Mouse (Mus musculus): ENCODE results near the gene Gnai3. TPM values are rescaled to one million over a fixed set of nuclear protein-coding genes. Genes with fewer than 3 reads are reported as not detected.
A peak's percentile ranks its signal among the peaks of the same experiment; 100 is the strongest.

Gene Gnai3
- polyA plus RNA-seq, 1 experiment from 2014 or later, result 172 TPM

- ATAC-seq (ENCODE audit: insufficient read depth) (no peak), DNase-seq (no peak)
- H3K9ac ChIP-seq, result no peak overlapping the region
- H3K36me3 ChIP-seq (ENCODE audit: insufficient read depth), result peaks cover 10% of the 10 kb centered on the region; the same call in 1 of the 2 replicates
- H3K4me2 ChIP-seq, result no peak overlapping the region
- no peaks in the 10 kb centered on the region for H3K9me3 ChIP-seq (ENCODE audit: low read depth, low read length)
- 68% methylated on average over 1 of the region's 1 CpGs for WGBS
- no peak overlapping the region for H3K27ac ChIP-seq (ENCODE audit: low read depth)
- H3K27me3 ChIP-seq (ENCODE audit: insufficient read depth, low read length), result no peaks in the 10 kb centered on the region
- no peak overlapping the region for H3K4me3 ChIP-seq (ENCODE audit: low read depth, low read length)
- no peak for TF ChIP-seq CTCF (IDR thresholded peaks at IDR 0.05; ENCODE audit: low read depth)
- no peaks in the 10 kb centered on the region for H3K4me1 ChIP-seq (ENCODE audit: insufficient read depth)
Observed at GRCm38 (mm10) chr3:108139113-108139512, 6.8 kb downstream of the Gnai3 start.

- no peak for TF ChIP-seq CTCF (IDR thresholded peaks at IDR 0.05; ENCODE audit: low read depth)
- no peak overlapping the region for H3K27ac ChIP-seq (ENCODE audit: low read depth)
- 76% methylated on average over 11 of the region's 11 CpGs for WGBS
- no peaks in the 10 kb centered on the region for H3K36me3 ChIP-seq (ENCODE audit: insufficient read depth)
- H3K4me3 ChIP-seq (ENCODE audit: low read depth, low read length), result no peak overlapping the region
- DNase-seq, result peak; percentile 23
- no peaks in the 10 kb centered on the region for H3K4me1 ChIP-seq (ENCODE audit: insufficient read depth)
- ATAC-seq (ENCODE audit: insufficient read depth), result no peak
- no peaks in the 10 kb centered on the region for H3K9me3 ChIP-seq (ENCODE audit: low read depth, low read length)
- H3K9ac ChIP-seq, result no peak overlapping the region
- H3K27me3 ChIP-seq (ENCODE audit: insufficient read depth, low read length), result no peaks in the 10 kb centered on the region
- no peak overlapping the region for H3K4me2 ChIP-seq
Observed at GRCm38 (mm10) chr3:108134701-108135100, 11.2 kb downstream of the Gnai3 start.

- Histone ChIP-seq H3K9me3 (ENCODE audit: low read depth, low read length) (no peaks in the 10 kb centered on the region), H3K9ac (no peak overlapping the region), H3K27me3 (ENCODE audit: insufficient read depth, low read length) (no peaks in the 10 kb centered on the region), H3K36me3 (ENCODE audit: insufficient read depth) (no peaks in the 10 kb centered on the region), H3K4me1 (ENCODE audit: insufficient read depth) (no peaks in the 10 kb centered on the region), H3K4me3 (ENCODE audit: low read depth, low read length) (no peak overlapping the region), H3K4me2 (no peak overlapping the region), H3K27ac (ENCODE audit: low read depth) (no peak overlapping the region)
- 58% methylated on average over 1 of the region's 1 CpGs for WGBS
- no peak for TF ChIP-seq CTCF (IDR thresholded peaks at IDR 0.05; ENCODE audit: low read depth)
- ATAC-seq (ENCODE audit: insufficient read depth) (no peak; the same call in 1 of the 2 replicates), DNase-seq (peak; percentile 3)
Observed at GRCm38 (mm10) chr3:108132484-108132883, 13.5 kb downstream of the Gnai3 start.

- no peak for ATAC-seq (ENCODE audit: insufficient read depth)
- Histone ChIP-seq H3K27ac (ENCODE audit: low read depth) (no peak overlapping the region), H3K9ac (no peak overlapping the region), H3K4me2 (no peak overlapping the region), H3K36me3 (ENCODE audit: insufficient read depth) (no peaks in the 10 kb centered on the region), H3K27me3 (ENCODE audit: insufficient read depth, low read length) (no peaks in the 10 kb centered on the region), H3K9me3 (ENCODE audit: low read depth, low read length) (no peaks in the 10 kb centered on the region), H3K4me3 (ENCODE audit: low read depth, low read length) (no peak overlapping the region), H3K4me1 (ENCODE audit: insufficient read depth) (no peaks in the 10 kb centered on the region)
- TF ChIP-seq CTCF (IDR thresholded peaks at IDR 0.05; ENCODE audit: low read depth), result no peak
- no peak for DNase-seq
- 61% methylated on average over 1 of the region's 1 CpGs for WGBS
Observed at GRCm38 (mm10) chr3:108131821-108132220, 14.1 kb downstream of the Gnai3 start.

- no peak for TF ChIP-seq CTCF (IDR thresholded peaks at IDR 0.05; ENCODE audit: low read depth)
- no peaks in the 10 kb centered on the region for H3K27me3 ChIP-seq (ENCODE audit: insufficient read depth, low read length)
- DNase-seq (peak; percentile 24), ATAC-seq (ENCODE audit: insufficient read depth) (no peak)
- no peaks in the 10 kb centered on the region for H3K4me1 ChIP-seq (ENCODE audit: insufficient read depth)
- H3K27ac ChIP-seq (ENCODE audit: low read depth), result no peak overlapping the region
- H3K9ac ChIP-seq, result no peak overlapping the region
- no peaks in the 10 kb centered on the region for H3K9me3 ChIP-seq (ENCODE audit: low read depth, low read length)
- H3K36me3 ChIP-seq (ENCODE audit: insufficient read depth), result no peaks in the 10 kb centered on the region
- H3K4me3 ChIP-seq (ENCODE audit: low read depth, low read length), result no peak overlapping the region
- 73% methylated on average over 5 of the region's 5 CpGs for WGBS
- H3K4me2 ChIP-seq, result no peak overlapping the region
Observed at GRCm38 (mm10) chr3:108131216-108131615, 14.7 kb downstream of the Gnai3 start.

- DNase-seq, result no peak
- Histone ChIP-seq H3K27ac (ENCODE audit: low read depth) (no peak overlapping the region), H3K36me3 (ENCODE audit: insufficient read depth) (no peaks in the 10 kb centered on the region), H3K9me3 (ENCODE audit: low read depth, low read length) (no peaks in the 10 kb centered on the region), H3K4me2 (no peak overlapping the region), H3K9ac (no peak overlapping the region), H3K4me3 (ENCODE audit: low read depth, low read length) (no peak overlapping the region), H3K27me3 (ENCODE audit: insufficient read depth, low read length) (no peaks in the 10 kb centered on the region), H3K4me1 (ENCODE audit: insufficient read depth) (no peaks in the 10 kb centered on the region)
- WGBS, result 86% methylated on average over 4 of the region's 4 CpGs
- TF ChIP-seq CTCF (IDR thresholded peaks at IDR 0.05; ENCODE audit: low read depth), result no peak
- ATAC-seq (ENCODE audit: insufficient read depth), result no peak
Observed at GRCm38 (mm10) chr3:108129804-108130203, 16.1 kb downstream of the Gnai3 start.

- 81% methylated on average over 4 of the region's 4 CpGs for WGBS
- H3K4me1 ChIP-seq (ENCODE audit: insufficient read depth), result no peaks in the 10 kb centered on the region
- no peak overlapping the region for H3K4me3 ChIP-seq (ENCODE audit: low read depth, low read length)
- H3K27ac ChIP-seq (ENCODE audit: low read depth), result no peak overlapping the region
- H3K9me3 ChIP-seq (ENCODE audit: low read depth, low read length), result no peaks in the 10 kb centered on the region
- no peaks in the 10 kb centered on the region for H3K36me3 ChIP-seq (ENCODE audit: insufficient read depth)
- DNase-seq (no peak), ATAC-seq (ENCODE audit: insufficient read depth) (no peak)
- no peak overlapping the region for H3K9ac ChIP-seq
- H3K27me3 ChIP-seq (ENCODE audit: insufficient read depth, low read length), result no peaks in the 10 kb centered on the region
- no peak for TF ChIP-seq CTCF (IDR thresholded peaks at IDR 0.05; ENCODE audit: low read depth)
- H3K4me2 ChIP-seq, result no peak overlapping the region
Observed at GRCm38 (mm10) chr3:108129367-108129766, 16.6 kb downstream of the Gnai3 start.

GRCm38 (mm10) chr3:108128520-108128919, 17.4 kb downstream of the Gnai3 start:
- H3K36me3 ChIP-seq (ENCODE audit: insufficient read depth), result 0 out of 2 replicates have a peak, but pooled peaks cover 2% of the 10 kb centered on the region
- no peak overlapping the region for H3K4me3 ChIP-seq (ENCODE audit: low read depth, low read length)
- no peak overlapping the region for H3K27ac ChIP-seq (ENCODE audit: low read depth)
- no peak overlapping the region for H3K9ac ChIP-seq
- 69% methylated on average over 5 of the region's 5 CpGs for WGBS
- H3K4me2 ChIP-seq, result no peak overlapping the region
- H3K27me3 ChIP-seq (ENCODE audit: insufficient read depth, low read length), result no peaks in the 10 kb centered on the region
- no peak for TF ChIP-seq CTCF (IDR thresholded peaks at IDR 0.05; ENCODE audit: low read depth)
- ATAC-seq (ENCODE audit: insufficient read depth), result no peak
- no peaks in the 10 kb centered on the region for H3K9me3 ChIP-seq (ENCODE audit: low read depth, low read length)
- DNase-seq, result no peak
- no peaks in the 10 kb centered on the region for H3K4me1 ChIP-seq (ENCODE audit: insufficient read depth)

Data from lung, embryonic 14.5 days (tissue).